Mouse (Mus musculus) heart, postnatal 0 days (tissue): ENCODE measurements around the gene Cstf1.

Experiments
- CTCF ChIP-seq: IDR thresholded peaks from 2 replicates; pipeline ENCODE4 v1.5.1; 2016; ENCODE audit warnings: antibody characterized with exemption, control low read depth, low read depth
- EP300 ChIP-seq: IDR thresholded peaks from 2 replicates; pipeline ENCODE4 v1.6.1; 2016; ENCODE audit warnings: antibody characterized with exemption, low read depth

GRCm38 (mm10) chr2:172363176-172363575 lies 7.3 kb upstream of the Cstf1 start:
- no peak for TF ChIP-seq CTCF
- no peak for TF ChIP-seq EP300
